Mouse (Mus musculus): ENCODE measurements around the gene 4930407I10Rik. TPM values are rescaled to one million over a fixed set of nuclear protein-coding genes. Genes with fewer than 3 reads are reported as not detected.

The 4930407I10Rik gene
- total and polyA plus RNA-seq, 3 experiments = 0.04 TPM; not detected in 2

GRCm38 (mm10) chr15:82044166-82044784 is 14.7 kb upstream of the 4930407I10Rik start:
- Histone ChIP-seq H3K79me2 (replicated peaks; ENCODE audit: control insufficient read depth, extremely low read depth, insufficient read depth, poor library complexity, severe bottlenecking) (peaks cover 55% of the 10 kb centered on the region), H3K4me3 (replicated peaks in 1 of 3; ENCODE audit: low read depth in 2 of 3, low read length in 2 of 3, poor library complexity in 1 of 3) (no peak overlapping the region), H3K9me3 (replicated peaks; ENCODE audit: low read length) (no peaks in the 10 kb centered on the region), H3K27ac (ENCODE audit: insufficient read depth, low read depth) (no peak overlapping the region), H3K9ac (ENCODE audit: insufficient read depth, low read depth) (no peak overlapping the region), H3K36me3 (replicated peaks in 1 of 2; ENCODE audit: control insufficient read depth in 1 of 2, insufficient read depth in 1 of 2, low read length in 1 of 2) (peaks cover 33 to 47% of the 10 kb centered on the region in 2 experiments), H3K4me1 (ENCODE audit: control insufficient read depth in 1 of 2, insufficient read depth in 2 of 2) (peaks cover 2 to 21% of the 10 kb centered on the region in 2 experiments; a peak in 3 of 4 replicates), H3K4me2 (ENCODE audit: insufficient read depth, low read depth, poor library complexity, severe bottlenecking) (peak overlapping the region; percentile 54; the same call in 1 of the 2 replicates), H3K27me3 (replicated peaks) (peaks cover under 1% of the 10 kb centered on the region)
- dilution Hi-C loops (cut with MboI; ENCODE audit: extremely low pct_ligation_motif_present, extremely low pct_unique_long_range_greater_than_20kb, low sequenced_read_pairs) = no loop called here
- DNase-seq (ENCODE audit: extremely low read depth) = peak; percentile 45
- TF ChIP-seq CTCF (conservative IDR thresholded peaks at IDR 0.05 in 1 of 2, IDR thresholded peaks at IDR 0.05 in 1 of 2; ENCODE audit: low read depth in 2 of 2, low read length in 2 of 2) = peak; percentile 21 to 51; a peak in 3 of 4 replicates
- TF ChIP-seq MEF2A (IDR thresholded peaks at IDR 0.05; ENCODE audit: borderline replicate concordance, low read depth, low read length) = no peak
- no peak for TF ChIP-seq EP300 (IDR thresholded peaks at IDR 0.05; ENCODE audit: low read length)
- no peak for TF ChIP-seq ZNF384 (IDR thresholded peaks at IDR 0.05; ENCODE audit: low read depth, low read length)
- in situ Hi-C loops (cut with MboI; ENCODE audit: low pct_ligation_motif_present, low pct_unique_long_range_greater_than_20kb, low sequenced_read_pairs) = no loop called here

- H3K4me3 ChIP-seq (replicated peaks in 1 of 3; ENCODE audit: low read depth in 2 of 3, low read length in 2 of 3, poor library complexity in 1 of 3) = peak overlapping the region; percentile 93 to 97 (median 96)
- DNase-seq (ENCODE audit: extremely low read depth) = no peak
- dilution Hi-C loops (cut with MboI; ENCODE audit: extremely low pct_ligation_motif_present, extremely low pct_unique_long_range_greater_than_20kb, low sequenced_read_pairs) = no loop called here
- TF ChIP-seq PAX5 (IDR thresholded peaks at IDR 0.05; ENCODE audit: low read length) (no peak), TCF12 (IDR thresholded peaks at IDR 0.05; ENCODE audit: low read depth, low read length) (0 out of 2 replicates have a peak, but pooled peaks have one; percentile 4), MAZ (IDR thresholded peaks at IDR 0.05; ENCODE audit: low read depth, low read length) (no peak), NRF1 (IDR thresholded peaks at IDR 0.05; ENCODE audit: low read depth, low read length) (no peak), MYC (IDR thresholded peaks at IDR 0.05; ENCODE audit: low read depth, low read length) (0 out of 2 replicates have a peak, but pooled peaks have one; percentile 11), EP300 (IDR thresholded peaks at IDR 0.05; ENCODE audit: low read length) (no peak), SIN3A (IDR thresholded peaks at IDR 0.05; ENCODE audit: low read length) (no peak; the same call in 1 of the 2 replicates), BHLHE40 (IDR thresholded peaks at IDR 0.05; ENCODE audit: low read depth, low read length) (no peak), ZNF384 (IDR thresholded peaks at IDR 0.05; ENCODE audit: low read depth, low read length) (no peak), JUND (conservative IDR thresholded peaks at IDR 0.05; ENCODE audit: low read depth, low read length) (no peak), HCFC1 (IDR thresholded peaks at IDR 0.05; ENCODE audit: low read depth, low read length) (no peak)
- in situ Hi-C loops (cut with MboI; ENCODE audit: low pct_ligation_motif_present, low pct_unique_long_range_greater_than_20kb, low sequenced_read_pairs) = no loop called here
- peak overlapping the region; percentile 85 for H3K9ac ChIP-seq (ENCODE audit: insufficient read depth, low read depth)
- peaks cover 51% of the 10 kb centered on the region for H3K79me2 ChIP-seq (replicated peaks; ENCODE audit: control insufficient read depth, extremely low read depth, insufficient read depth, poor library complexity, severe bottlenecking)
- no peaks in the 10 kb centered on the region for H3K9me3 ChIP-seq (replicated peaks; ENCODE audit: low read length)
- H3K4me2 ChIP-seq (ENCODE audit: insufficient read depth, low read depth, poor library complexity, severe bottlenecking) = peak overlapping the region; percentile 18
- H3K27me3 ChIP-seq (replicated peaks) = peaks cover 12% of the 10 kb centered on the region
- H3K36me3 ChIP-seq (replicated peaks in 1 of 2; ENCODE audit: control insufficient read depth in 1 of 2, insufficient read depth in 1 of 2, low read length in 1 of 2) = peaks cover 19 to 29% of the 10 kb centered on the region in 2 experiments
- H3K27ac ChIP-seq (ENCODE audit: insufficient read depth, low read depth) = no peak overlapping the region
- H3K4me1 ChIP-seq (ENCODE audit: control insufficient read depth in 1 of 2, insufficient read depth in 2 of 2) = peaks cover 2 to 21% of the 10 kb centered on the region in 2 experiments; a peak in 3 of 4 replicates
Measured at GRCm38 (mm10) chr15:82046246-82046891, 12.6 kb upstream of the 4930407I10Rik start.

All from CH12.LX (cell line).